Mouse (Mus musculus): ENCODE measurements around the gene 2900026A02Rik. TPM values are rescaled to one million over a fixed set of nuclear protein-coding genes. Genes with fewer than 3 reads are reported as not detected.
A peak's percentile ranks its signal among the peaks of the same experiment; 100 is the strongest.
"Not testable (repeated sequence)": the region's sequence is repeated elsewhere in the genome, so short reads cannot be mapped to it uniquely, and the experiment has no call there.

2900026A02Rik gene
- polyA plus RNA-seq, 1 experiment from 2014 or later: 2.0 TPM

GRCm38 (mm10) chr5:113109651-113110050 is 111.4 kb downstream of the 2900026A02Rik start:
- H3K9me3 ChIP-seq (replicated peaks); ATAC-seq (ENCODE audit: insufficient read depth); H3K4me2 ChIP-seq; H3K27ac ChIP-seq (replicated peaks); H3K9ac ChIP-seq; H3K36me3 ChIP-seq (replicated peaks); H3K27me3 ChIP-seq; H3K4me3 ChIP-seq (replicated peaks): not testable (repeated sequence)
- 63% methylated on average over 2 of the region's 2 CpGs for WGBS (ENCODE audit: insufficient replicate concordance)
- peaks cover 51% of the 10 kb centered on the region for H3K4me1 ChIP-seq (replicated peaks)

- no peak for ATAC-seq (ENCODE audit: insufficient read depth)
- Histone ChIP-seq H3K27ac (replicated peaks) (0 out of 2 replicates have a peak overlapping the region, but pooled peaks have one; percentile 29), H3K36me3 (replicated peaks) (no peaks in the 10 kb centered on the region), H3K4me1 (replicated peaks) (peaks cover 37% of the 10 kb centered on the region), H3K9ac (no peak overlapping the region), H3K4me2 (no peak overlapping the region), H3K9me3 (replicated peaks) (no peaks in the 10 kb centered on the region), H3K4me3 (replicated peaks) (no peak overlapping the region), H3K27me3 (no peaks in the 10 kb centered on the region)
- 50% methylated on average over 11 of the region's 11 CpGs for WGBS (ENCODE audit: insufficient replicate concordance)
Observed at GRCm38 (mm10) chr5:113108165-113108764, 112.8 kb downstream of the 2900026A02Rik start.

- 0 out of 2 replicates have a peak overlapping the region, but pooled peaks have one; percentile 29 for H3K27ac ChIP-seq (replicated peaks)
- peak; percentile 47 for ATAC-seq (ENCODE audit: insufficient read depth)
- no peak overlapping the region for H3K4me2 ChIP-seq
- no peaks in the 10 kb centered on the region for H3K9me3 ChIP-seq (replicated peaks)
- no peak overlapping the region for H3K9ac ChIP-seq
- H3K4me3 ChIP-seq (replicated peaks): no peak overlapping the region
- H3K27me3 ChIP-seq: no peaks in the 10 kb centered on the region
- H3K36me3 ChIP-seq (replicated peaks): no peaks in the 10 kb centered on the region
- H3K4me1 ChIP-seq (replicated peaks): peaks cover 32% of the 10 kb centered on the region
- 58% methylated on average over 3 of the region's 3 CpGs for WGBS (ENCODE audit: insufficient replicate concordance)
Observed at GRCm38 (mm10) chr5:113107709-113108108, 113.3 kb downstream of the 2900026A02Rik start.

GRCm38 (mm10) chr5:113106594-113106993 is 114.4 kb downstream of the 2900026A02Rik start:
- no peak overlapping the region for H3K4me2 ChIP-seq
- no peak overlapping the region for H3K9ac ChIP-seq
- ATAC-seq (ENCODE audit: insufficient read depth): no peak
- no peaks in the 10 kb centered on the region for H3K36me3 ChIP-seq (replicated peaks)
- peaks cover 27% of the 10 kb centered on the region for H3K4me1 ChIP-seq (replicated peaks)
- WGBS (ENCODE audit: insufficient replicate concordance): 72% methylated on average over 7 of the region's 7 CpGs
- no peak overlapping the region for H3K27ac ChIP-seq (replicated peaks)
- no peaks in the 10 kb centered on the region for H3K27me3 ChIP-seq
- no peak overlapping the region for H3K4me3 ChIP-seq (replicated peaks)
- no peaks in the 10 kb centered on the region for H3K9me3 ChIP-seq (replicated peaks)

GRCm38 (mm10) chr5:113105481-113105880 is 115.6 kb downstream of the 2900026A02Rik start:
- H3K27ac ChIP-seq (replicated peaks): no peak overlapping the region

GRCm38 (mm10) chr5:113105035-113105434 is 116.0 kb downstream of the 2900026A02Rik start:
- Histone ChIP-seq H3K27ac (replicated peaks) (no peak overlapping the region), H3K9me3 (replicated peaks) (no peaks in the 10 kb centered on the region), H3K27me3 (no peaks in the 10 kb centered on the region), H3K4me2 (no peak overlapping the region), H3K4me3 (replicated peaks) (no peak overlapping the region), H3K9ac (no peak overlapping the region), H3K4me1 (replicated peaks) (peaks cover 17% of the 10 kb centered on the region), H3K36me3 (replicated peaks) (0 out of 2 replicates have a peak, but pooled peaks cover 4% of the 10 kb centered on the region)
- WGBS (ENCODE audit: insufficient replicate concordance): 66% methylated on average over 9 of the region's 9 CpGs
- no peak for ATAC-seq (ENCODE audit: insufficient read depth)

More at GRCm38 (mm10) chr5:113105481-113105880, 115.6 kb downstream of the 2900026A02Rik start:
- ATAC-seq (ENCODE audit: insufficient read depth): no peak
- Histone ChIP-seq H3K36me3 (replicated peaks) (0 out of 2 replicates have a peak, but pooled peaks cover 2% of the 10 kb centered on the region), H3K9ac (no peak overlapping the region), H3K4me1 (replicated peaks) (peaks cover 17% of the 10 kb centered on the region), H3K9me3 (replicated peaks) (no peaks in the 10 kb centered on the region), H3K4me2 (no peak overlapping the region), H3K27me3 (no peaks in the 10 kb centered on the region), H3K4me3 (replicated peaks) (no peak overlapping the region)
- WGBS (ENCODE audit: insufficient replicate concordance): 79% methylated on average over 4 of the region's 4 CpGs

- ATAC-seq (ENCODE audit: insufficient read depth): no peak
- Histone ChIP-seq H3K9ac (no peak overlapping the region), H3K4me3 (replicated peaks) (no peak overlapping the region), H3K9me3 (replicated peaks) (no peaks in the 10 kb centered on the region), H3K27me3 (no peaks in the 10 kb centered on the region), H3K4me2 (no peak overlapping the region), H3K27ac (replicated peaks) (no peak overlapping the region), H3K4me1 (replicated peaks) (peaks cover 5% of the 10 kb centered on the region), H3K36me3 (replicated peaks) (0 out of 2 replicates have a peak, but pooled peaks cover 5% of the 10 kb centered on the region)
- WGBS (ENCODE audit: insufficient replicate concordance): 71% methylated on average over 7 of the region's 7 CpGs
Observed at GRCm38 (mm10) chr5:113102455-113102854, 118.6 kb downstream of the 2900026A02Rik start.

- H3K27ac ChIP-seq (replicated peaks): no peak overlapping the region
- H3K4me2 ChIP-seq: no peak overlapping the region
- no peaks in the 10 kb centered on the region for H3K27me3 ChIP-seq
- no peak overlapping the region for H3K9ac ChIP-seq
- 0 out of 2 replicates have a peak, but pooled peaks cover 7% of the 10 kb centered on the region for H3K36me3 ChIP-seq (replicated peaks)
- WGBS (ENCODE audit: insufficient replicate concordance): 80% methylated on average over 10 of the region's 10 CpGs
- H3K4me3 ChIP-seq (replicated peaks): no peak overlapping the region
- H3K4me1 ChIP-seq (replicated peaks): no peaks in the 10 kb centered on the region
- no peak for ATAC-seq (ENCODE audit: insufficient read depth)
- H3K9me3 ChIP-seq (replicated peaks): no peaks in the 10 kb centered on the region
Observed at GRCm38 (mm10) chr5:113101457-113101856, 119.6 kb downstream of the 2900026A02Rik start.

- H3K4me2 ChIP-seq: no peak overlapping the region
- H3K27ac ChIP-seq (replicated peaks): no peak overlapping the region
- no peaks in the 10 kb centered on the region for H3K9me3 ChIP-seq (replicated peaks)
- H3K9ac ChIP-seq: no peak overlapping the region
- no peak for ATAC-seq (ENCODE audit: insufficient read depth)
- 0 out of 2 replicates have a peak, but pooled peaks cover 7% of the 10 kb centered on the region for H3K36me3 ChIP-seq (replicated peaks)
- WGBS (ENCODE audit: insufficient replicate concordance): 77% methylated on average over 11 of the region's 11 CpGs
- H3K4me1 ChIP-seq (replicated peaks): no peaks in the 10 kb centered on the region
- no peak overlapping the region for H3K4me3 ChIP-seq (replicated peaks)
- H3K27me3 ChIP-seq: no peaks in the 10 kb centered on the region
Observed at GRCm38 (mm10) chr5:113100422-113100821, 120.6 kb downstream of the 2900026A02Rik start.

- no peaks in the 10 kb centered on the region for H3K9me3 ChIP-seq (replicated peaks)
- no peak overlapping the region for H3K9ac ChIP-seq
- 0 out of 2 replicates have a peak, but pooled peaks cover 7% of the 10 kb centered on the region for H3K36me3 ChIP-seq (replicated peaks)
- WGBS (ENCODE audit: insufficient replicate concordance): 0% methylated on average over 1 of the region's 1 CpGs
- no peak overlapping the region for H3K27ac ChIP-seq (replicated peaks)
- no peaks in the 10 kb centered on the region for H3K27me3 ChIP-seq
- no peak overlapping the region for H3K4me2 ChIP-seq
- no peak overlapping the region for H3K4me3 ChIP-seq (replicated peaks)
- H3K4me1 ChIP-seq (replicated peaks): no peaks in the 10 kb centered on the region
- peak; percentile 8; the same call in 1 of the 2 replicates for ATAC-seq (ENCODE audit: insufficient read depth)
Observed at GRCm38 (mm10) chr5:113099546-113099945, 121.5 kb downstream of the 2900026A02Rik start.

- 83% methylated on average over 17 of the region's 17 CpGs for WGBS (ENCODE audit: insufficient replicate concordance)
- no peaks in the 10 kb centered on the region for H3K9me3 ChIP-seq (replicated peaks)
- no peak overlapping the region for H3K27ac ChIP-seq (replicated peaks)
- H3K4me1 ChIP-seq (replicated peaks): no peaks in the 10 kb centered on the region
- 0 out of 2 replicates have a peak, but pooled peaks cover 7% of the 10 kb centered on the region for H3K36me3 ChIP-seq (replicated peaks)
- no peak for ATAC-seq (ENCODE audit: insufficient read depth)
- no peak overlapping the region for H3K4me2 ChIP-seq
- H3K9ac ChIP-seq: no peak overlapping the region
- no peaks in the 10 kb centered on the region for H3K27me3 ChIP-seq
- no peak overlapping the region for H3K4me3 ChIP-seq (replicated peaks)
Observed at GRCm38 (mm10) chr5:113097551-113097950, 123.5 kb downstream of the 2900026A02Rik start.
